Mouse (Mus musculus) midbrain, postnatal 0 days (tissue): ENCODE data around the gene Brap. TPM values are rescaled to one million over a fixed set of nuclear protein-coding genes. Genes with fewer than 3 reads are reported as not detected.
A peak's percentile ranks its signal among the peaks of the same experiment; 100 is the strongest.

Experiments used
- ATAC-seq: fragments of 200-750 bp; cut with Nextera tagmentation; 2 replicates; pipeline ENCODE4 v1.8.0; 2017; ENCODE audit warnings: moderate number of reproducible peaks, mild to moderate bottlenecking, moderate TSS enrichment, moderate library complexity; ENCODE audit not compliant: low FRiP score
- DNase-seq: peaks from one replicate; pipeline ENCODE4 v3.0.0-alpha.2; 2015; ENCODE audit warnings: low spot score
- H3K27ac ChIP-seq: fragments of 300-500 bp; sonication (generic); 2 replicates; pipeline ENCODE4 v1.5.1; 2014; ENCODE audit warnings: low read depth, mild to moderate bottlenecking, low read length, mixed read lengths
- H3K27me3 ChIP-seq: fragments of 300-500 bp; sonication (generic); 2 replicates; pipeline ENCODE4 v1.6.1; 2014; ENCODE audit warnings: low read length, control low read depth, mixed read lengths; ENCODE audit not compliant: insufficient read depth
- H3K36me3 ChIP-seq: fragments of 300-500 bp; sonication (generic); 2 replicates; pipeline ENCODE4 v1.6.1; 2014; ENCODE audit warnings: low read length, control low read depth, mixed read lengths; ENCODE audit not compliant: insufficient read depth
- H3K4me1 ChIP-seq: fragments of 300-500 bp; sonication (generic); 2 replicates; pipeline ENCODE4 v1.6.1; 2014; ENCODE audit warnings: mild to moderate bottlenecking, control low read depth, antibody characterized with exemption, low read length, mixed read lengths; ENCODE audit not compliant: insufficient read depth
- H3K4me2 ChIP-seq: fragments of 300-500 bp; sonication (generic); 2 replicates; pipeline ENCODE4 v1.6.1; 2014; ENCODE audit warnings: low read depth, mild to moderate bottlenecking, low read length, mixed read lengths; ENCODE audit not compliant: poor library complexity, severe bottlenecking
- H3K4me3 ChIP-seq: fragments of 300-500 bp; sonication (generic); 2 replicates; pipeline ENCODE4 v1.5.1; 2014; ENCODE audit warnings: low read depth, mild to moderate bottlenecking, low read length, moderate library complexity
- H3K9ac ChIP-seq: fragments of 300-500 bp; sonication (generic); replicated peaks from 2 replicates; pipeline ENCODE4 v1.6.1; 2014; ENCODE audit warnings: mild to moderate bottlenecking, low read length, moderate library complexity, mixed read lengths; ENCODE audit not compliant: poor library complexity, severe bottlenecking
- H3K9me3 ChIP-seq: fragments of 300-500 bp; sonication (generic); 2 replicates; pipeline ENCODE4 v1.6.1; 2016; ENCODE audit warnings: low read length, control low read depth
- CTCF ChIP-seq: IDR thresholded peaks from 2 replicates; pipeline ENCODE4 v1.5.1; 2016; ENCODE audit warnings: antibody characterized with exemption, mild to moderate bottlenecking
- WGBS: fragments of 180-500 bp; shearing (Covaris S2); extraction: QIAGEN DNeasy Blood & Tissue Kit; methylation state at CpG from one replicate; pipeline ENCODE4 v1.1.7; 2014; 5-methylcytosine and 5-hydroxymethylcytosine counted together
- polyA plus RNA-seq: library from polyadenylated mRNA; unstranded; fragments of >200 nt; fragmentation: Nextera tagmentation; extraction: Ambion mirVana; gene quantifications from 2 replicates; pipeline ENCODE4 v1.2.1, GENCODE M21; 2015
- total RNA-seq: library from RNA; depleted of rRNA; stranded (reverse); fragments of >200 nt; gene quantifications from 2 replicates; pipeline ENCODE4 v1.2.3, GENCODE M21; 2014

Gene Brap
- total and polyA plus RNA-seq, 2 experiments from 2014 or later: 43.5 to 48.2 TPM

GRCm38 (mm10) chr5:121712232-121712933, 52.0 kb downstream of the Brap start:
- 0% methylated on average over 44 of the region's 66 CpGs for WGBS
- DNase-seq (peak; percentile 39), ATAC-seq (peak; percentile 44)
- Histone ChIP-seq H3K27me3 (no peaks in the 10 kb centered on the region), H3K9ac (peak overlapping the region; percentile 98), H3K36me3 (no peaks in the 10 kb centered on the region), H3K4me2 (peak overlapping the region; percentile 68), H3K4me1 (peaks cover 8% of the 10 kb centered on the region; the same call in 1 of the 2 replicates), H3K4me3 (peak overlapping the region; percentile 98), H3K9me3 (no peaks in the 10 kb centered on the region), H3K27ac (peak overlapping the region; percentile 98)
- no peak for TF ChIP-seq CTCF

GRCm38 (mm10) chr5:121712934-121713538, 52.7 kb downstream of the Brap start:
- DNase-seq (peak; percentile 63), ATAC-seq (0 out of 2 replicates have a peak, but pooled peaks have one; percentile 42)
- 0% methylated on average over 30 of the region's 32 CpGs for WGBS
- Histone ChIP-seq H3K9me3 (no peaks in the 10 kb centered on the region), H3K4me2 (peak overlapping the region; percentile 68), H3K4me3 (peak overlapping the region; percentile 98), H3K9ac (peak overlapping the region; percentile 98), H3K4me1 (peaks cover 8% of the 10 kb centered on the region; the same call in 1 of the 2 replicates), H3K36me3 (no peaks in the 10 kb centered on the region), H3K27me3 (no peaks in the 10 kb centered on the region), H3K27ac (peak overlapping the region; percentile 98)
- TF ChIP-seq CTCF: 0 out of 2 replicates have a peak, but pooled peaks have one; percentile 12

- Histone ChIP-seq H3K4me3 (no peak overlapping the region), H3K27me3 (no peaks in the 10 kb centered on the region), H3K9me3 (no peaks in the 10 kb centered on the region), H3K4me2 (peak overlapping the region; percentile 68), H3K27ac (no peak overlapping the region), H3K4me1 (peaks cover 8% of the 10 kb centered on the region; the same call in 1 of the 2 replicates), H3K9ac (no peak overlapping the region), H3K36me3 (no peaks in the 10 kb centered on the region)
- ATAC-seq (no peak), DNase-seq (no peak)
- WGBS: 88% methylated on average over 1 of the region's 1 CpGs
- no peak for TF ChIP-seq CTCF
These were observed 54.0 kb downstream of the Brap start for GRCm38 (mm10) chr5:121714331-121714730.

- Histone ChIP-seq H3K4me3 (no peak overlapping the region), H3K27me3 (no peaks in the 10 kb centered on the region), H3K9ac (no peak overlapping the region), H3K4me1 (peaks cover 8% of the 10 kb centered on the region; the same call in 1 of the 2 replicates), H3K9me3 (no peaks in the 10 kb centered on the region), H3K36me3 (no peaks in the 10 kb centered on the region), H3K4me2 (no peak overlapping the region), H3K27ac (no peak overlapping the region)
- ATAC-seq: no peak
- no peak for TF ChIP-seq CTCF
- 81% methylated on average over 6 of the region's 6 CpGs for WGBS
- DNase-seq: no peak
These were observed 54.6 kb downstream of the Brap start for GRCm38 (mm10) chr5:121714928-121715327.

- DNase-seq (no peak), ATAC-seq (no peak)
- H3K4me2 ChIP-seq: no peak overlapping the region
- WGBS: 77% methylated on average over 5 of the region's 5 CpGs
- peaks cover 10% of the 10 kb centered on the region; the same call in 1 of the 2 replicates for H3K4me1 ChIP-seq
- H3K9me3 ChIP-seq: no peaks in the 10 kb centered on the region
- H3K4me3 ChIP-seq: no peak overlapping the region
- TF ChIP-seq CTCF: no peak
- H3K9ac ChIP-seq: no peak overlapping the region
- no peak overlapping the region for H3K27ac ChIP-seq
- no peaks in the 10 kb centered on the region for H3K27me3 ChIP-seq
- H3K36me3 ChIP-seq: no peaks in the 10 kb centered on the region
These were observed 58.1 kb downstream of the Brap start for GRCm38 (mm10) chr5:121718462-121718861.
